Mouse (Mus musculus) forebrain, embryonic 16.5 days (tissue): ENCODE data around the gene Galnt6. TPM values are rescaled to one million over a fixed set of nuclear protein-coding genes. Genes with fewer than 3 reads are reported as not detected.

Experiments used
- ATAC-seq: fragments of 200-750 bp; cut with Nextera tagmentation; 2 replicates; pipeline ENCODE4 v1.8.0; 2017; ENCODE audit warnings: mild to moderate bottlenecking, moderate library complexity
- H3K27ac ChIP-seq: fragments of 300-500 bp; sonication (generic); 2 replicates; pipeline ENCODE4 v1.5.1; 2014; ENCODE audit warnings: low read length, control low read depth
- H3K27me3 ChIP-seq: fragments of 300-500 bp; sonication (generic); replicated peaks from 2 replicates; pipeline ENCODE4 v1.6.1; 2014; ENCODE audit warnings: low read length; ENCODE audit not compliant: control insufficient read depth, insufficient read depth
- H3K36me3 ChIP-seq: fragments of 300-500 bp; sonication (generic); 2 replicates; pipeline ENCODE4 v1.6.1; 2014; ENCODE audit not compliant: control insufficient read depth, insufficient read depth
- H3K4me1 ChIP-seq: fragments of 300-500 bp; sonication (generic); replicated peaks from 2 replicates; pipeline ENCODE4 v1.6.1; 2014; ENCODE audit warnings: low read length; ENCODE audit not compliant: control insufficient read depth, insufficient read depth
- H3K4me2 ChIP-seq: fragments of 300-500 bp; sonication (generic); 2 replicates; pipeline ENCODE4 v1.6.1; 2014; ENCODE audit warnings: mild to moderate bottlenecking, low read length, control low read depth
- H3K4me3 ChIP-seq: fragments of 300-500 bp; sonication (generic); replicated peaks from 2 replicates; pipeline ENCODE4 v1.5.1; 2014; ENCODE audit warnings: mild to moderate bottlenecking, low read length, control low read depth
- H3K9ac ChIP-seq: fragments of 300-500 bp; sonication (generic); replicated peaks from 2 replicates; pipeline ENCODE4 v1.6.1; 2014; ENCODE audit warnings: low read depth, low read length, control low read depth
- H3K9me3 ChIP-seq: fragments of 300-500 bp; sonication (generic); 2 replicates; pipeline ENCODE4 v1.6.1; 2016; ENCODE audit warnings: low read length; ENCODE audit not compliant: control insufficient read depth
- WGBS: fragments of 180-500 bp; shearing (Covaris S2); extraction: QIAGEN DNeasy Blood & Tissue Kit; methylation state at CpG from one replicate; pipeline ENCODE4 v1.1.7; 2014; 5-methylcytosine and 5-hydroxymethylcytosine counted together
- polyA plus RNA-seq: library from polyadenylated mRNA; unstranded; fragments of >200 nt; fragmentation: Nextera tagmentation; extraction: Ambion mirVana; gene quantifications from 2 replicates; pipeline ENCODE4 v1.2.1, GENCODE M21; 2015

The Galnt6 gene
- polyA plus RNA-seq, 1 experiment from 2014 or later, result 0.34 TPM

DNA sequence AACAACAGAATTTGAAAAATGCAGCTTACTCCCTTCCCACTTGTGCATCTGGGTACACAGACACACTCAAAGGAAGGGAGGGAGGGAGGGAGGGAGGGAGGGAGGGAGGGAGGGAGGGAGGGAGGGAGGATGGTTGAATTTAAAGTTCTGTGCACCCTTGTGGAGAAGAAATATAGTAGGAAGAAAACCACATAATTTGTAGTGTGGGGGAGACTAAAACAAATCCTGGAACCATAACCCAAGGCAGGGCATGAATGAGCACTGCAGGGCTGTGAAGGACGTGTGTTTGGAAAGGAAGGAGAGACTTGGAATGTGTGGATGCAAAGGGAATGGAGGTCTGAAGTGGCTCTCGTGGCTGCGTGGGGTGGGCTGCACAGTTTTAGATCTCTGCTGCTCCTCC lies 53.7 kb downstream of the Galnt6 start:
- WGBS, result 63% methylated on average over 3 of the region's 3 CpGs
- no peak overlapping the region for H3K9ac ChIP-seq
- no peak overlapping the region for H3K27ac ChIP-seq
- no peak overlapping the region for H3K4me3 ChIP-seq
- H3K4me2 ChIP-seq, result no peak overlapping the region
- no peak for ATAC-seq
- H3K36me3 ChIP-seq, result no peaks in the 10 kb centered on the region
- H3K9me3 ChIP-seq, result no peaks in the 10 kb centered on the region
- no peaks in the 10 kb centered on the region for H3K27me3 ChIP-seq
- H3K4me1 ChIP-seq, result no peaks in the 10 kb centered on the region

GRCm38 (mm10) chr15:100674566-100674965 lies 54.6 kb downstream of the Galnt6 start:
- no peak for ATAC-seq
- 88% methylated on average over 10 of the region's 10 CpGs for WGBS

DNA sequence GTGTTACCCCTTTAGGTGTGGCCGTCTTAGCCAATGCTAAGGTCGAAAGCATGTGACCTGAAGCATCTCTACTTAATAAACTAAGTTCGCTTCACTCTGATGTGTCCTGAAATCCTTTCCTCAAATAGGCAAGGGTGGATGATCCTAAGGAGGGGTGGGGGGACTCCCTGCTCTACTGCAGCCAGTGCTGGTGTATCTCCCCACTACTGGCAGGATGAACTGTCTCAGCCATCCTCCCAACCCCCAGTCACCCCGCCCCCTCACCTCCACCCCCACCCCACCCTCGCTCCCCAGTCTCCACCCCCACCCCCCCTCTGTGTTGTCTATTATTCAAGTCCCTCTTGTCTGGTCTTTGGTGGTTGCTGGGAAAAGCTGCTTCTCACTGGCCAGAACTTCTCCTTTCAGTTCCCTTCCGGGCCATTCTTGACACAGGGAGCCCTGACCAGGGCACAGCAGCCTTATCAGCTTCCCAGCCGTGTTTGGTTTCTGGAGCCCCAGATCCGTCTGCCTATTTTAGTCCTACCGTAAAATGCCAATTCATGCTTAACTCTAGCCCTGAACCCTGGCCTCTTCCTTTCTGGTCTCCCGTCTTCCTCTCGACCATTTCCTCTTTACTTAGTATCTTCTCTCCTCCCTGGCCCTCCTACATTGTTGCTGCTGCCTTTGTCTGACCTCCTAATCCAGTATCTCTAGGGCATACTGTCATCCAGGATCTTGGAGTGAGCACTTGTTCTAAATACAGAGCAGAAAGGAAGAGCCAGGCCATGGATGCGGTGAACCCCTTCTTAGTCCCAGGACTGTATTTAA lies 55.4 kb downstream of the Galnt6 start:
- no peaks in the 10 kb centered on the region for H3K27me3 ChIP-seq
- H3K27ac ChIP-seq, result no peak overlapping the region
- H3K4me1 ChIP-seq, result no peaks in the 10 kb centered on the region
- no peaks in the 10 kb centered on the region for H3K9me3 ChIP-seq
- H3K36me3 ChIP-seq, result no peaks in the 10 kb centered on the region
- H3K4me2 ChIP-seq, result no peak overlapping the region
- no peak overlapping the region for H3K4me3 ChIP-seq
- no peak overlapping the region for H3K9ac ChIP-seq
- no peak for ATAC-seq
- 40% methylated on average over 12 of the region's 12 CpGs for WGBS

More at GRCm38 (mm10) chr15:100674566-100674965, 54.6 kb downstream of the Galnt6 start:
- H3K9ac ChIP-seq, result no peak overlapping the region
- H3K4me1 ChIP-seq, result no peaks in the 10 kb centered on the region
- H3K4me2 ChIP-seq, result no peak overlapping the region
- H3K4me3 ChIP-seq, result no peak overlapping the region
- no peaks in the 10 kb centered on the region for H3K9me3 ChIP-seq
- no peaks in the 10 kb centered on the region for H3K27me3 ChIP-seq
- no peaks in the 10 kb centered on the region for H3K36me3 ChIP-seq
- H3K27ac ChIP-seq, result no peak overlapping the region

DNA sequence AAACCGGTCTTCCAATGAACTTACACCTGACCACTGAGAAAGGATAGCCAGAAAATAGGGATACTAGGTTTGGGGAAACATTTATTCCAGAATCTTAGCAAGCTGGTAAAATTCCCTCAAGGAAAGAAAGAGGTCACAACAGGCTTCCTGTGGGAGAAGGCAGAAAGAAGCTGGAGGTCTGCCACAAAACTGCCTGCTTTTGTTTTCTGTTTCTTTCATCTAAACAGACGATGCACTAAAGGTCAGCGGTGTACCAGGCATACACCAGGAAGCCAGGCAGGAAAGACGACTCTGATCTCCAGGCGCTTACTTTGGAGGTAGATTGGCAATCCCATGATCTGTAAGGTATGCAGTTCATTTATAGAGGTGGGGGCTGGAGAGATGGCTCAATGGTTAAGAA lies 58.3 kb downstream of the Galnt6 start:
- ATAC-seq, result no peak
- H3K36me3 ChIP-seq, result no peaks in the 10 kb centered on the region
- no peak overlapping the region for H3K4me2 ChIP-seq
- H3K4me1 ChIP-seq, result no peaks in the 10 kb centered on the region
- no peak overlapping the region for H3K27ac ChIP-seq
- H3K9ac ChIP-seq, result no peak overlapping the region
- H3K9me3 ChIP-seq, result no peaks in the 10 kb centered on the region
- 56% methylated on average over 5 of the region's 5 CpGs for WGBS
- no peak overlapping the region for H3K4me3 ChIP-seq
- no peaks in the 10 kb centered on the region for H3K27me3 ChIP-seq

- Histone ChIP-seq H3K4me3 (no peak overlapping the region), H3K9ac (no peak overlapping the region), H3K36me3 (no peaks in the 10 kb centered on the region), H3K27ac (no peak overlapping the region), H3K4me2 (no peak overlapping the region), H3K4me1 (no peaks in the 10 kb centered on the region), H3K27me3 (no peaks in the 10 kb centered on the region), H3K9me3 (no peaks in the 10 kb centered on the region)
- 84% methylated on average over 8 of the region's 8 CpGs for WGBS
- ATAC-seq, result no peak
These were observed 59.2 kb downstream of the Galnt6 start for GRCm38 (mm10) chr15:100670004-100670403.

GRCm38 (mm10) chr15:100669337-100669736 lies 59.8 kb downstream of the Galnt6 start, which contains the start of gene Bin2:
Gene Bin2 (minus strand): TSS chr15:100669553.
- no peak within 1 kb of the TSS for H3K9ac ChIP-seq
- H3K27ac ChIP-seq, result no peak within 1 kb of the TSS
- no peaks in the 10 kb centered on the region for H3K36me3 ChIP-seq
- no peaks in the 10 kb centered on the region for H3K4me1 ChIP-seq
- H3K27me3 ChIP-seq, result no peaks in the 10 kb centered on the region
- no peak for ATAC-seq
- H3K4me2 ChIP-seq, result no peak within 1 kb of the TSS
- H3K9me3 ChIP-seq, result no peaks in the 10 kb centered on the region
- WGBS, result 94% methylated on average over 20 of the region's 20 CpGs
- no peak within 1 kb of the TSS for H3K4me3 ChIP-seq

DNA sequence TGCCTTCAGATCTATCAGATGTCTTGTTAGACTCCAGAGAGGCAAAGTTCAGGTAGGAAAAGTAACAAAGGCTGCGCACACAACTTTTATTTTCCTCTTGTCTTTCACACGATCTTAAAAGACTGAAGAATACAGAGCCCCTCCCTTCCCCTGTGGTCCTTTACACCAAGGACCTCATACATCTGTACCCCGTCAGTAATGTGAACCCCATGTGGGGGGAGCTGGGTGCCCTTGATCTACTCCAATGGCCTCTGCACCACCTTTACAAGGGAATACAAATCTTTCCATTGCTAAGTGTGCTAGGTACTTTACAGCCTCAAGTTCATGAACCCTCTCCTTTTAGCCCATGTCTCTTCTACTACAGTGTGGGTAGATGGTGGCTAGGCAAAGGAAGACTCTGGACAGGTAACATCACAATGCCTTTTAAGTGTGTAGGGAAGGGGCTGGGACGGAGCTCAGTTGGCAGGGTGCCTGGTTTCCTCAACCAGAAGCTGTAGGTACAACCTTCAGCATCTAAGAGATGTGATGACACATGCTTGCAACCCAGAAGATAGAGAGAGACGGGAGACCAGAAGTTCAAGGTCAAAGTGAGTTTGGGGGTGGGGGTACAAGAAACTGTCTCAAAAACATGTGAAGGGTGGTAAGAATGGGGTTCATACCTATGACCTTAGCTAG lies 61.2 kb downstream of the Galnt6 start:
- Histone ChIP-seq H3K4me3 (no peak overlapping the region), H3K4me1 (no peaks in the 10 kb centered on the region), H3K4me2 (no peak overlapping the region), H3K27me3 (no peaks in the 10 kb centered on the region), H3K36me3 (no peaks in the 10 kb centered on the region), H3K9ac (no peak overlapping the region), H3K27ac (no peak overlapping the region), H3K9me3 (no peaks in the 10 kb centered on the region)
- ATAC-seq, result no peak
- 90% methylated on average over 5 of the region's 5 CpGs for WGBS

DNA sequence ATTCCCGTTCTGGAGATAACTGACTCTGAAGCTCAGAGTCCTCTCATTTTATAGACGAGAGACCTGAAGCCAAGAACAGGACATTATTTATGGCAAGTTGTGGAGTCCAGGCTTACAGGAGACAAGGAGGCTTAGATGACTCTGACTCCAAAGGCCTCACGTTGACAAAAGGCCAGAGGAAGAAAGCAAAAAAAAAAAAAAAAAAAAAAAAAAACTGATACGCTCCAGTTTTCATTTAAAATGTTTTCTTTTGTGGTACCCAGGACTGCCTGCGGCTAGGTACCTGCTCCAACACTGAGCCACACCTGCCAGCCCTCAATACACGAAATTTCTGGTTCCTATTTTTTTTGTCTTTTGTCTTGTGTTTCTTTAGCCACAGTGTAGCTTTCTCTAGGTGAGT lies 61.8 kb downstream of the Galnt6 start:
- H3K4me3 ChIP-seq, result no peak overlapping the region
- no peaks in the 10 kb centered on the region for H3K9me3 ChIP-seq
- no peak overlapping the region for H3K4me2 ChIP-seq
- no peaks in the 10 kb centered on the region for H3K4me1 ChIP-seq
- H3K27ac ChIP-seq, result no peak overlapping the region
- 70% methylated on average over 6 of the region's 6 CpGs for WGBS
- H3K27me3 ChIP-seq, result no peaks in the 10 kb centered on the region
- no peak for ATAC-seq
- no peak overlapping the region for H3K9ac ChIP-seq
- no peaks in the 10 kb centered on the region for H3K36me3 ChIP-seq

DNA sequence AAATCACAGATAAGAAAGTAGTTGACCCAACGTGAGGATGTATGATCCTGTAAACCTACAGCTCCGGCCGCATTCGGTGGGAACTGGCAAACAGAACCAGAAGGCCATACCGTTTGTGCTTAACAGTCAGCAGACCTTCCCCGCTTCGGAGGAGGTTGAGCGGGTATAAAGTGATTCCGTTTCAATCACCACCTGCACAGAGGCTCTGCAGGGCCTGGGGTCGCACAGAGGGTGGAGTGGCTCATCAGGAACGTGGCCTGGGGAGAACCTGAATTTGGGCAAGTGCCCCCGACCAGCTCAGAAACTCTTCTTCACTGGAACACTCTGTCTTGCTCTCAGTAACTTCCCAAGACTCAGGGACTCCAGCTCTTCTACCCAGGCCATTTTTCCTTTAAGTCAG lies 62.3 kb downstream of the Galnt6 start:
- Histone ChIP-seq H3K9me3 (no peaks in the 10 kb centered on the region), H3K4me3 (no peak overlapping the region), H3K4me2 (no peak overlapping the region), H3K36me3 (no peaks in the 10 kb centered on the region), H3K27ac (no peak overlapping the region), H3K27me3 (no peaks in the 10 kb centered on the region), H3K4me1 (no peaks in the 10 kb centered on the region), H3K9ac (no peak overlapping the region)
- ATAC-seq, result no peak
- WGBS, result 42% methylated on average over 12 of the region's 12 CpGs
